In genomic region chr7:118037062-118037461, GRCm38 (mm10) we compare ENCODE assay signal across 16 mouse cellular contexts.
"Had no signal": no experiment of that assay in that cellular context is flagged by ENCODE, and none has a peak within 500 bp of the region (broad histone marks: within the 10 kb centered on the region; RNA-seq: fewer than 3 reads in every experiment).

No protein-coding gene starts in this region.

- H3K4me3 ChIP-seq: neural tube, embryonic 13.5 days; neural tube, embryonic 15.5 days; stomach, embryonic 15.5 days had no signal

- H3K4me2 ChIP-seq: neural tube, embryonic 13.5 days; neural tube, embryonic 15.5 days; stomach, embryonic 15.5 days had no signal

- H3K36me3 ChIP-seq: neural tube, embryonic 13.5 days; neural tube, embryonic 15.5 days; stomach, embryonic 15.5 days had no signal

- H3K27ac ChIP-seq: neural tube, embryonic 13.5 days; neural tube, embryonic 15.5 days; stomach, embryonic 15.5 days; stomach, postnatal 0 days had no signal

- H3K9ac ChIP-seq: neural tube, embryonic 13.5 days; neural tube, embryonic 15.5 days; stomach, embryonic 15.5 days had no signal

- H3K4me1 ChIP-seq: neural tube, embryonic 13.5 days; neural tube, embryonic 15.5 days; stomach, embryonic 15.5 days had no signal

- DNase-seq: retina, postnatal 1 day; right cerebral cortex, adult 18-20 months; right cerebral cortex, postnatal 14 days; right cerebral cortex, postnatal 25 days; right cerebral cortex, postnatal 4 days; spleen, adult 18-20 months; thymus, adult 18-20 months; thymus, adult 2 months; thymus, postnatal 14 days; thymus, postnatal 25 days; thymus, postnatal 36 days; thymus, postnatal 4 days had no signal

- H3K9me3 ChIP-seq: neural tube, embryonic 13.5 days; neural tube, embryonic 15.5 days; stomach, embryonic 15.5 days had no signal

- H3K27me3 ChIP-seq: neural tube, embryonic 13.5 days; neural tube, embryonic 15.5 days; stomach, embryonic 15.5 days had no signal
